Mouse (Mus musculus): ENCODE measurements around the gene Rcc1l. TPM values are rescaled to one million over a fixed set of nuclear protein-coding genes. Genes with fewer than 3 reads are reported as not detected.
A peak's percentile ranks its signal among the peaks of the same experiment; 100 is the strongest.

Gene Rcc1l
- polyA plus RNA-seq, 1 experiment from 2014 or later: 29.4 TPM

- Histone ChIP-seq H3K4me1 (no peaks in the 10 kb centered on the region), H3K4me3 (replicated peaks) (no peak overlapping the region), H3K9ac (no peak overlapping the region), H3K4me2 (replicated peaks) (no peak overlapping the region), H3K36me3 (peaks cover 10% of the 10 kb centered on the region; the same call in 1 of the 2 replicates), H3K27me3 (no peaks in the 10 kb centered on the region), H3K27ac (replicated peaks) (no peak overlapping the region), H3K9me3 (replicated peaks) (no peaks in the 10 kb centered on the region)
- ATAC-seq (ENCODE audit: insufficient number of reproducible peaks, low FRiP score, low TSS enrichment, low read depth): no peak
- 71% methylated on average over 5 of the region's 5 CpGs for WGBS
These were observed 61.6 kb downstream of the Rcc1l start for GRCm38 (mm10) chr5:134114981-134115380.

GRCm38 (mm10) chr5:134105829-134106228, 70.7 kb downstream of the Rcc1l start:
- Histone ChIP-seq H3K36me3 (0 out of 2 replicates have a peak, but pooled peaks cover 2% of the 10 kb centered on the region), H3K9me3 (replicated peaks) (no peaks in the 10 kb centered on the region), H3K27ac (replicated peaks) (no peak overlapping the region), H3K4me2 (replicated peaks) (no peak overlapping the region), H3K4me1 (0 out of 2 replicates have a peak, but pooled peaks cover 9% of the 10 kb centered on the region), H3K9ac (no peak overlapping the region), H3K4me3 (replicated peaks) (no peak overlapping the region), H3K27me3 (no peaks in the 10 kb centered on the region)
- ATAC-seq (ENCODE audit: insufficient number of reproducible peaks, low FRiP score, low TSS enrichment, low read depth): no peak
- WGBS: 87% methylated on average over 8 of the region's 8 CpGs

- H3K27me3 ChIP-seq: no peaks in the 10 kb centered on the region
- H3K4me3 ChIP-seq (replicated peaks): no peak overlapping the region
- H3K36me3 ChIP-seq: no peaks in the 10 kb centered on the region
- H3K9me3 ChIP-seq (replicated peaks): no peaks in the 10 kb centered on the region
- no peak overlapping the region for H3K27ac ChIP-seq (replicated peaks)
- H3K4me2 ChIP-seq (replicated peaks): no peak overlapping the region
- peaks cover 20% of the 10 kb centered on the region for H3K4me1 ChIP-seq
- no peak for ATAC-seq (ENCODE audit: insufficient number of reproducible peaks, low FRiP score, low TSS enrichment, low read depth)
- 65% methylated on average over 6 of the region's 6 CpGs for whole genome bisulfite sequencing
- no peak overlapping the region for H3K9ac ChIP-seq
These were observed 73.9 kb downstream of the Rcc1l start for GRCm38 (mm10) chr5:134102720-134103119.

GRCm38 (mm10) chr5:134101883-134102282, 74.7 kb downstream of the Rcc1l start:
- Histone ChIP-seq H3K27me3 (no peaks in the 10 kb centered on the region), H3K4me3 (replicated peaks) (no peak overlapping the region), H3K9ac (no peak overlapping the region), H3K9me3 (replicated peaks) (no peaks in the 10 kb centered on the region), H3K36me3 (no peaks in the 10 kb centered on the region), H3K4me2 (replicated peaks) (no peak overlapping the region), H3K4me1 (peaks cover 20% of the 10 kb centered on the region), H3K27ac (replicated peaks) (no peak overlapping the region)
- WGBS: 29% methylated on average over 5 of the region's 5 CpGs
- ATAC-seq (ENCODE audit: insufficient number of reproducible peaks, low FRiP score, low TSS enrichment, low read depth): no peak

- 64% methylated on average over 5 of the region's 5 CpGs for WGBS
- H3K9ac ChIP-seq: no peak overlapping the region
These were observed 75.3 kb downstream of the Rcc1l start for GRCm38 (mm10) chr5:134101322-134101721.

GRCm38 (mm10) chr5:134100232-134100771, 76.3 kb downstream of the Rcc1l start:
- no peaks in the 10 kb centered on the region for H3K9me3 ChIP-seq (replicated peaks)
- peak overlapping the region; percentile 74 for H3K4me2 ChIP-seq (replicated peaks)
- no peak for ATAC-seq (ENCODE audit: insufficient number of reproducible peaks, low FRiP score, low TSS enrichment, low read depth)
- H3K27me3 ChIP-seq: no peaks in the 10 kb centered on the region
- no peaks in the 10 kb centered on the region for H3K36me3 ChIP-seq
- H3K4me1 ChIP-seq: peaks cover 20% of the 10 kb centered on the region
- peak overlapping the region; percentile 73 for H3K9ac ChIP-seq
- no peak overlapping the region for H3K27ac ChIP-seq (replicated peaks)
- 3% methylated on average over 17 of the region's 17 CpGs for WGBS
- H3K4me3 ChIP-seq (replicated peaks): peak overlapping the region; percentile 74

More at GRCm38 (mm10) chr5:134101322-134101721, 75.3 kb downstream of the Rcc1l start:
- peaks cover 20% of the 10 kb centered on the region for H3K4me1 ChIP-seq
- peak overlapping the region; percentile 74; the same call in 1 of the 2 replicates for H3K4me2 ChIP-seq (replicated peaks)
- ATAC-seq (ENCODE audit: insufficient number of reproducible peaks, low FRiP score, low TSS enrichment, low read depth): no peak
- no peaks in the 10 kb centered on the region for H3K36me3 ChIP-seq
- H3K27ac ChIP-seq (replicated peaks): no peak overlapping the region
- H3K27me3 ChIP-seq: no peaks in the 10 kb centered on the region
- H3K9me3 ChIP-seq (replicated peaks): no peaks in the 10 kb centered on the region
- H3K4me3 ChIP-seq (replicated peaks): no peak overlapping the region

GRCm38 (mm10) chr5:134099496-134100211, 76.9 kb downstream of the Rcc1l start, which contains the start of gene Castor2:
TSS of gene Castor2 (plus strand) at chr5:134099711.
- H3K9me3 ChIP-seq (replicated peaks): no peaks in the 10 kb centered on the region
- H3K4me1 ChIP-seq: peaks cover 20% of the 10 kb centered on the region
- peak within 1 kb of the TSS; percentile 74 for H3K4me2 ChIP-seq (replicated peaks)
- H3K27ac ChIP-seq (replicated peaks): peak within 1 kb of the TSS; percentile 73
- no peaks in the 10 kb centered on the region for H3K36me3 ChIP-seq
- under 1% methylated on average over 51 of the region's 58 CpGs for WGBS
- ATAC-seq (ENCODE audit: insufficient number of reproducible peaks, low FRiP score, low TSS enrichment, low read depth): peak; percentile 94
- H3K9ac ChIP-seq: peak within 1 kb of the TSS; percentile 73
- no peaks in the 10 kb centered on the region for H3K27me3 ChIP-seq
- peak within 1 kb of the TSS; percentile 74 for H3K4me3 ChIP-seq (replicated peaks)

GRCm38 (mm10) chr5:134098976-134099375, 77.6 kb downstream of the Rcc1l start:
- Histone ChIP-seq H3K9me3 (replicated peaks) (no peaks in the 10 kb centered on the region), H3K4me1 (peaks cover 20% of the 10 kb centered on the region), H3K4me2 (replicated peaks) (peak overlapping the region; percentile 74), H3K9ac (peak overlapping the region; percentile 18), H3K27ac (replicated peaks) (peak overlapping the region; percentile 49), H3K27me3 (no peaks in the 10 kb centered on the region), H3K36me3 (no peaks in the 10 kb centered on the region), H3K4me3 (replicated peaks) (peak overlapping the region; percentile 74)
- under 1% methylated on average over 17 of the region's 17 CpGs for WGBS
- ATAC-seq (ENCODE audit: insufficient number of reproducible peaks, low FRiP score, low TSS enrichment, low read depth): no peak

GRCm38 (mm10) chr5:134098341-134098902, 78.2 kb downstream of the Rcc1l start:
- H3K36me3 ChIP-seq: no peaks in the 10 kb centered on the region
- no peak overlapping the region for H3K9ac ChIP-seq
- no peak for ATAC-seq (ENCODE audit: insufficient number of reproducible peaks, low FRiP score, low TSS enrichment, low read depth)
- peak overlapping the region; percentile 74 for H3K4me3 ChIP-seq (replicated peaks)
- H3K9me3 ChIP-seq (replicated peaks): no peaks in the 10 kb centered on the region
- peaks cover 20% of the 10 kb centered on the region for H3K4me1 ChIP-seq
- H3K27me3 ChIP-seq: no peaks in the 10 kb centered on the region
- peak overlapping the region; percentile 74 for H3K4me2 ChIP-seq (replicated peaks)
- no peak overlapping the region for H3K27ac ChIP-seq (replicated peaks)
- WGBS: 41% methylated on average over 13 of the region's 13 CpGs

All from embryonic facial prominence, embryonic 15.5 days (tissue).